Comparison of ENCODE assay signal across 8 mouse cellular contexts in genomic region chr13:54520221-54520620, GRCm38 (mm10). TPM values are rescaled to one million over a fixed set of nuclear protein-coding genes. Genes with fewer than 3 reads are reported as not detected.
DNase-seq lines count a peak whose midpoint lies in the region; TF ChIP-seq lines count a peak whose summit lies in the region.

No protein-coding gene starts in this region.

- TF ChIP-seq CTCF in lung, adult 2 months (IDR thresholded peaks at IDR 0.05; ENCODE audit: insufficient read depth, low read length) = peak; percentile 62

- H3K4me3 ChIP-seq in lung, adult 2 months (replicated peaks; ENCODE audit: extremely low read depth, low read depth, low read length) = no peak overlapping the region

- WGBS in lung, adult 2 months = 92% methylated on average over 4 of the region's 4 CpGs

- no peak for TF ChIP-seq POLR2A in lung, adult 2 months (IDR thresholded peaks at IDR 0.05; ENCODE audit: borderline replicate concordance, extremely low read depth, low read depth, low read length)

- DNase-seq in adrenal gland, adult 2 months = peak; percentile 48
- no peak for DNase-seq in adrenal gland, postnatal 4 days (ENCODE audit: low spot score in 2 of 2)
- DNase-seq in spleen, adult 18-20 months = peak; percentile 29 to 61
- DNase-seq in spleen, adult 12 weeks (ENCODE audit: low spot score) = no peak
- DNase-seq in lung, adult 2 months = peak; percentile 14
- DNase-seq in frontal cortex, postnatal 14 days (ENCODE audit: low spot score in 2 of 2) = no peak
- no peak for DNase-seq in ovary, postnatal 14 days (ENCODE audit: low spot score)
- no peak for DNase-seq in cerebellum, adult 11 months

- H3K4me1 ChIP-seq in lung, adult 2 months (ENCODE audit: control insufficient read depth, insufficient read depth, low read length) = no peaks in the 10 kb centered on the region

RNA-seq across cellular contexts. Expression of gene Simc1, which starts 16.6 kb away (rescaled TPM):
- total RNA-seq in adrenal gland, adult 2 months (2021) = 10 to 100 TPM; 14.1 to 17.5 TPM
- polyA plus RNA-seq in adrenal gland, adult 2 months (2012; rRNA removed) = 24.4 and 27.9 TPM in 2 replicates
- 10 to 100 TPM; 11.7 to 12.5 TPM for total RNA-seq in adrenal gland, postnatal 4 days (2021)
- polyA plus RNA-seq in lung, adult 2 months (2012; rRNA removed) = 4.8 and 5.7 TPM in 2 replicates

RNA-seq across cellular contexts. Expression of gene 4833439L19Rik, which starts 45.0 kb away (rescaled TPM):
- 100 to 1,000 TPM; 185 to 194 TPM for total RNA-seq in adrenal gland, adult 2 months (2021)
- 156 and 161 TPM in 2 replicates for polyA plus RNA-seq in adrenal gland, adult 2 months (2012; rRNA removed)
- 10 to 100 TPM; 78.0 to 89.7 TPM for total RNA-seq in adrenal gland, postnatal 4 days (2021)
- polyA plus RNA-seq in lung, adult 2 months (2012; rRNA removed) = 106 TPM in 2 replicates

RNA-seq across cellular contexts. Expression of gene Thoc3, which starts 51.6 kb away (rescaled TPM):
- 10 to 100 TPM; 33.6 to 46.0 TPM for total RNA-seq in adrenal gland, adult 2 months (2021)
- 49.9 and 54.8 TPM in 2 replicates for polyA plus RNA-seq in adrenal gland, adult 2 months (2012; rRNA removed)
- total RNA-seq in adrenal gland, postnatal 4 days (2021) = 10 to 100 TPM; 60.2 to 66.0 TPM
- 27.8 and 35.6 TPM in 2 replicates for polyA plus RNA-seq in lung, adult 2 months (2012; rRNA removed)

RNA-seq across cellular contexts. Expression of gene Arl10, which starts 54.6 kb away (rescaled TPM):
- total RNA-seq in adrenal gland, adult 2 months (2021) = 10 to 100 TPM; 35.4 to 61.7 TPM
- 62.5 and 69.5 TPM in 2 replicates for polyA plus RNA-seq in adrenal gland, adult 2 months (2012; rRNA removed)
- 10 to 100 TPM; 43.9 to 44.2 TPM for total RNA-seq in adrenal gland, postnatal 4 days (2021)
- polyA plus RNA-seq in lung, adult 2 months (2012; rRNA removed) = 30.8 and 41.5 TPM in 2 replicates

Comparison
In these comparisons a context has a peak if more than half of its experiments do, and no peak if none do; other contexts are left out.
1. DNase-seq: peak in adrenal gland, adult 2 months (single experiment), spleen, adult 18-20 months (2 of 2) and lung, adult 2 months (single experiment); none in adrenal gland, postnatal 4 days (0 of 2), spleen, adult 12 weeks (single experiment), frontal cortex, postnatal 14 days (0 of 2), ovary, postnatal 14 days (single experiment) and cerebellum, adult 11 months (single experiment).